Mouse (Mus musculus): ENCODE measurements around the gene C1galt1. TPM values are rescaled to one million over a fixed set of nuclear protein-coding genes. Genes with fewer than 3 reads are reported as not detected.

The C1galt1 gene
- polyA plus RNA-seq, 1 experiment, result 7.5 TPM

GRCm38 (mm10) chr6:7886685-7887004 is 42.0 kb downstream of the C1galt1 start:
- Histone ChIP-seq H3K4me3 (ENCODE audit: insufficient read depth, low read depth, low read length) (no peak overlapping the region), H3K27ac (ENCODE audit: insufficient read depth, low read depth, low read length) (no peak overlapping the region), H3K4me1 (ENCODE audit: control insufficient read depth, insufficient read depth, low read length) (no peaks in the 10 kb centered on the region), H3K36me3 (ENCODE audit: control insufficient read depth, insufficient read depth, low read length) (no peaks in the 10 kb centered on the region), H3K27me3 (replicated peaks; ENCODE audit: control insufficient read depth, insufficient read depth, low read length) (no peaks in the 10 kb centered on the region)
- DNase-seq, result no peak
- TF ChIP-seq CTCF (conservative IDR thresholded peaks at IDR 0.05; ENCODE audit: insufficient read depth, insufficient read length, low read depth, low read length) (no peak), POLR2A (IDR thresholded peaks at IDR 0.05; ENCODE audit: low read depth, low read length) (no peak)
- WGBS, result 71% methylated on average over 2 of the region's 2 CpGs

- 90% methylated on average over 5 of the region's 5 CpGs for WGBS
- TF ChIP-seq CTCF (conservative IDR thresholded peaks at IDR 0.05; ENCODE audit: insufficient read depth, insufficient read length, low read depth, low read length) (no peak), POLR2A (IDR thresholded peaks at IDR 0.05; ENCODE audit: low read depth, low read length) (no peak)
- Histone ChIP-seq H3K4me1 (ENCODE audit: control insufficient read depth, insufficient read depth, low read length) (no peaks in the 10 kb centered on the region), H3K27me3 (replicated peaks; ENCODE audit: control insufficient read depth, insufficient read depth, low read length) (no peaks in the 10 kb centered on the region), H3K4me3 (ENCODE audit: insufficient read depth, low read depth, low read length) (no peak overlapping the region), H3K36me3 (ENCODE audit: control insufficient read depth, insufficient read depth, low read length) (no peaks in the 10 kb centered on the region), H3K27ac (ENCODE audit: insufficient read depth, low read depth, low read length) (no peak overlapping the region)
- DNase-seq, result no peak
These were observed 51.7 kb downstream of the C1galt1 start for GRCm38 (mm10) chr6:7896339-7896738.

- H3K27ac ChIP-seq (ENCODE audit: insufficient read depth, low read depth, low read length), result no peak overlapping the region
- H3K27me3 ChIP-seq (replicated peaks; ENCODE audit: control insufficient read depth, insufficient read depth, low read length), result no peaks in the 10 kb centered on the region
- no peak for DNase-seq
- TF ChIP-seq CTCF (conservative IDR thresholded peaks at IDR 0.05; ENCODE audit: insufficient read depth, insufficient read length, low read depth, low read length), result no peak
- no peak for TF ChIP-seq POLR2A (IDR thresholded peaks at IDR 0.05; ENCODE audit: low read depth, low read length)
- WGBS, result 70% methylated on average over 2 of the region's 2 CpGs
- H3K4me1 ChIP-seq (ENCODE audit: control insufficient read depth, insufficient read depth, low read length), result no peaks in the 10 kb centered on the region
- no peaks in the 10 kb centered on the region for H3K36me3 ChIP-seq (ENCODE audit: control insufficient read depth, insufficient read depth, low read length)
- no peak overlapping the region for H3K4me3 ChIP-seq (ENCODE audit: insufficient read depth, low read depth, low read length)
These were observed 67.4 kb downstream of the C1galt1 start for GRCm38 (mm10) chr6:7912015-7912414.

Other genes starting within 250 kb of the C1galt1 start
- gene Asns, start 151.6 kb upstream of the C1galt1 start, polyA plus RNA-seq (2012; rRNA removed), result 8.3 and 9.2 TPM in 2 replicates

Measured in kidney, adult 2 months (tissue).